Mouse (Mus musculus) kidney, postnatal 10 days (tissue): Measurements from ENCODE around the gene Zc3h13.

Experiments
- DNase-seq: peaks from one replicate; pipeline ENCODE4 v3.0.0; 2021; ENCODE audit warnings: mixed read lengths

Gene Zc3h13

GRCm38 (mm10) chr14:75284193-75284915 is at the start of gene Zc3h13:
Gene Zc3h13, plus strand, starts transcription at chr14:75284373.
- DNase-seq = peak; percentile 97

GRCm38 (mm10) chr14:75235552-75235951 is 48.6 kb upstream of the Zc3h13 start:
- DNase-seq = no peak

- no peak for DNase-seq
Measured at GRCm38 (mm10) chr14:75235955-75236635, 48.1 kb upstream of the Zc3h13 start.

- no peak for DNase-seq
Measured at GRCm38 (mm10) chr14:75236636-75237003, 47.6 kb upstream of the Zc3h13 start.

GRCm38 (mm10) chr14:75237096-75237495 is 47.1 kb upstream of the Zc3h13 start:
- no peak for DNase-seq

- no peak for DNase-seq
Measured at GRCm38 (mm10) chr14:75238054-75238692, 46.0 kb upstream of the Zc3h13 start.

- peak; percentile 13 for DNase-seq
Measured at GRCm38 (mm10) chr14:75242087-75242486, 42.1 kb upstream of the Zc3h13 start, which contains the start of gene Cpb2. Gene Cpb2, plus strand, starts transcription at chr14:75242287.

- no peak for DNase-seq
Measured at GRCm38 (mm10) chr14:75246024-75247000, 37.9 kb upstream of the Zc3h13 start.

- DNase-seq = no peak
Measured at GRCm38 (mm10) chr14:75250432-75250831, 33.7 kb upstream of the Zc3h13 start.

- peak; percentile 42 for DNase-seq
Measured at GRCm38 (mm10) chr14:75256521-75256920, 27.7 kb upstream of the Zc3h13 start.

GRCm38 (mm10) chr14:75269531-75269930 is 14.6 kb upstream of the Zc3h13 start:
- no peak for DNase-seq

GRCm38 (mm10) chr14:75279716-75280115 is 4.5 kb upstream of the Zc3h13 start:
- DNase-seq = no peak

- DNase-seq = peak; percentile 47
Measured at GRCm38 (mm10) chr14:75280406-75280805, 3.8 kb upstream of the Zc3h13 start.

GRCm38 (mm10) chr14:75283609-75284192 is 472 bp upstream of the Zc3h13 start:
- peak; percentile 36 for DNase-seq

GRCm38 (mm10) chr14:75301081-75301480 is 16.9 kb downstream of the Zc3h13 start:
- DNase-seq = no peak

GRCm38 (mm10) chr14:75303807-75304206 is 19.6 kb downstream of the Zc3h13 start:
- no peak for DNase-seq

- no peak for DNase-seq
Measured at GRCm38 (mm10) chr14:75307855-75308254, 23.7 kb downstream of the Zc3h13 start.

- peak; percentile 42 for DNase-seq
Measured at GRCm38 (mm10) chr14:75309336-75309992, 25.3 kb downstream of the Zc3h13 start.

GRCm38 (mm10) chr14:75314484-75314883 is 30.3 kb downstream of the Zc3h13 start:
- DNase-seq = no peak

- DNase-seq = no peak
Measured at GRCm38 (mm10) chr14:75318736-75319135, 34.6 kb downstream of the Zc3h13 start.

- no peak for DNase-seq
Measured at GRCm38 (mm10) chr14:75320269-75320668, 36.1 kb downstream of the Zc3h13 start.

GRCm38 (mm10) chr14:75323354-75323753 is 39.2 kb downstream of the Zc3h13 start:
- DNase-seq = no peak
